Mouse (Mus musculus) CH12.LX (cell line): ENCODE data around the gene Swsap1.

Experiments used
- EP300 ChIP-seq: IDR thresholded peaks from 2 replicates; pipeline ENCODE4 v1.6.1; 2011; ENCODE audit warnings: low read length, improper control_type of control experiment
- HCFC1 ChIP-seq: IDR thresholded peaks from 2 replicates; pipeline ENCODE4 v1.6.1; 2012; ENCODE audit warnings: low read depth, mild to moderate bottlenecking, inconsistent platforms, low read length, improper control_type of control experiment
- MEF2A ChIP-seq: IDR thresholded peaks from 2 replicates; pipeline ENCODE4 v1.6.1; 2014; ENCODE audit warnings: low read depth, mild to moderate bottlenecking, inconsistent platforms, low read length, improper control_type of control experiment, borderline replicate concordance
- MXI1 ChIP-seq: IDR thresholded peaks from 2 replicates; pipeline ENCODE4 v1.6.1; 2011; ENCODE audit warnings: mild to moderate bottlenecking, low read depth, low read length, improper control_type of control experiment
- POLR2A ChIP-seq: IDR thresholded peaks from 2 replicates; pipeline ENCODE4 v1.6.1; 2011; ENCODE audit warnings: low read depth, mild to moderate bottlenecking, improper control_type of control experiment, low read length
- UBTF ChIP-seq: IDR thresholded peaks from 2 replicates; pipeline ENCODE4 v1.6.1; 2012; ENCODE audit warnings: low read depth, mild to moderate bottlenecking, inconsistent platforms, low read length, improper control_type of control experiment, moderate library complexity
- ZKSCAN1 ChIP-seq: IDR thresholded peaks from 2 replicates; pipeline ENCODE4 v1.6.1; 2012; ENCODE audit warnings: low read depth, inconsistent platforms, low read length, improper control_type of control experiment, borderline replicate concordance
- ZMIZ1 ChIP-seq: IDR thresholded peaks from 2 replicates; pipeline ENCODE4 v1.6.1; 2012; ENCODE audit warnings: low read depth, mild to moderate bottlenecking, inconsistent platforms, low read length, improper control_type of control experiment

DNA sequence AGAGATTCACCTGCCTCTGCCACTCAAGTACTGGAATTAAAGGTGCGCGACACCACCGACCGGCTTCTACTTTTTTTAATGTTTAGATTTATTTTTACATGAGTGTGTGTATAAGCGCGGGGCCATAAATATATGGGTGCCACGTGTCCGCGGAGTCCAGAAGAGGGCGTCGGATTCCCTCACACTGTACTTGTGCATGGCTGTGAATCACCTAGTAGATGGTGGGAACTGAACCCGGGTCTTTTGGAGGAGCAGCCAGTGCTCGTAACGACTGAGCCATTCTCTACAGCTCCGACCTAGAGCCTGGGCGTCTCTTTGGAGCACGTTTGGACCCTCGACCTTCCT lies 358 bp upstream of the Swsap1 start:
- peak; percentile 90 for TF ChIP-seq MXI1
- TF ChIP-seq HCFC1: no peak
- TF ChIP-seq MEF2A: no peak
- TF ChIP-seq UBTF: no peak
- peak; percentile 78; the same call in 1 of the 2 replicates for TF ChIP-seq POLR2A
- TF ChIP-seq EP300: no peak
- TF ChIP-seq ZKSCAN1: no peak
- TF ChIP-seq ZMIZ1: no peak
